Mouse (Mus musculus): ENCODE data around the gene Col25a1. TPM values are rescaled to one million over a fixed set of nuclear protein-coding genes. Genes with fewer than 3 reads are reported as not detected.
A peak's percentile ranks its signal among the peaks of the same experiment; 100 is the strongest.

The Col25a1 gene
- polyA plus RNA-seq, 1 experiment from 2014 or later, result 6.7 TPM

DNA sequence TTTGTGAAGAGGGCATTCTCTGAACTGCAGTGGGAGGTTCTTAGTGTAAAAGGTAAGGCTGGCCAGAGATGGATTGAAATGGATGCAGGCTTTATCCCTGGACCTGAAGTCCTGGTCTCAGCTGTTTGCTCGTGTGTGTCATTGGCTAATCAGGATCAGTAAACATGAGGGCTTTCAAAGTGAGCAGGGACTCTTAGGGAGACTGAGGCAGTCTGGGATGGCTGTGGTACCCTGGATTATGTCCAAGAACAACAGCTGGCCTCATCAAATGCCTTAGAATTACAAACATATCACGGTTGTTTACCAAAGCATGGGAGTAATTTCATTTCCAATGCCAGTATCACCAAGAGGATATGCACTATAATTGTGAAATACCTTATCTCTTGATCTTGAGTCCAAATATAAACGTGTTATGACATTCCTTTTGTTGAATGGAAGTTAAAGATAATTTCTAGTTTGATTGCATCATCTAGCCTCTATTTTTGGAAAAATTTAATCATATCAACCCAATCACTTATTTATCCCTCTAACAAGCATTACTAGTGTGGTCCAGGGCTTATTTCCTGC is 201.1 kb downstream of the Col25a1 start:
- Histone ChIP-seq H3K36me3 (no peaks in the 10 kb centered on the region), H3K4me3 (no peak overlapping the region), H3K27me3 (no peaks in the 10 kb centered on the region), H3K9me3 (no peaks in the 10 kb centered on the region), H3K4me2 (replicated peaks) (no peak overlapping the region), H3K27ac (replicated peaks) (no peak overlapping the region), H3K9ac (replicated peaks) (no peak overlapping the region), H3K4me1 (no peaks in the 10 kb centered on the region)
- 64% methylated on average over 3 of the region's 3 CpGs for WGBS
- no peak for ATAC-seq (ENCODE audit: low FRiP score, low read depth)

DNA sequence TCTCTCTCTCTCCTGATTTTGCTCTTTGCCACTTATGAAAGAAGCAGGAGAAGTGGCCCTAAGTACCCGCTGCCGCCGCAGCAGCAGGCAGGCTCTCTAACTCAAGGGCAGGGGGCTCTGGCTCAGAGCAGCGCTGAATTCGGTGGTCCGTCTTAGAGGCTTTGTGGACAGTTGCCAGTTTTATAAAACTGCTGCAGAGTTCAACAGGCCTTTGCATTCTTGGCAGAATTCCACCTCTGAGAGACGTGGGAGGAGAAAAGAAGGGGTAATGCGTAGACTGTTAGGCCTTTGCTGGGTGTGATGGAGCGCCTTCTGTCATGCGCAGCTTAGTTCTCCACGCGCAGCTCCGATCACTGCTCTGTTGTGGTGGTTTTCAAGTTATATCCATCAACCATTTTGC is 206.6 kb downstream of the Col25a1 start:
- Histone ChIP-seq H3K9me3 (no peaks in the 10 kb centered on the region), H3K27me3 (no peaks in the 10 kb centered on the region), H3K9ac (replicated peaks) (no peak overlapping the region), H3K27ac (replicated peaks) (no peak overlapping the region), H3K4me3 (no peak overlapping the region), H3K4me1 (no peaks in the 10 kb centered on the region), H3K36me3 (no peaks in the 10 kb centered on the region), H3K4me2 (replicated peaks) (0 out of 2 replicates have a peak overlapping the region, but pooled peaks have one; percentile 4)
- 58% methylated on average over 13 of the region's 13 CpGs for WGBS
- ATAC-seq (ENCODE audit: low FRiP score, low read depth), result peak; percentile 76

DNA sequence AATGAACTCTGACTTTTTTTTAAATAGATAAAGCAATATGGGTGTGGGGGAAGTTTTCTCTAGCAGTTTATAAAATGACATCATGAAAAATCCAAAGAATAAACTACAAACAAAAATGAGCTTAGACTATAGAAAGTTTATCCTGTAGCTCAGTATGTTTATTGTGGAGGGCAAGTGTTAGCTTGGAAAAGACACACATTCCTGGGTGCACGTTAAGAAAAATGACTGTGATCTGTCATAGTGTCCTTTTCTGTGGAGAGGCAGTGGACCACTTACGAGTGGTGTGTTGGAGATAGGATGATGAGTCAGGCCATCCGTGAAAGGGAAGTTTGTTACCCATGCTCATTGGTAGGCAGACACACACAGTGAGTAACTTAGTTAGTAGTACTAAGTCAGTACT is 207.1 kb downstream of the Col25a1 start:
- no peak for ATAC-seq (ENCODE audit: low FRiP score, low read depth)
- H3K9ac ChIP-seq (replicated peaks), result no peak overlapping the region
- no peaks in the 10 kb centered on the region for H3K36me3 ChIP-seq
- no peak overlapping the region for H3K4me2 ChIP-seq (replicated peaks)
- no peaks in the 10 kb centered on the region for H3K27me3 ChIP-seq
- WGBS, result 86% methylated on average over 3 of the region's 3 CpGs
- H3K9me3 ChIP-seq, result no peaks in the 10 kb centered on the region
- no peak overlapping the region for H3K4me3 ChIP-seq
- H3K4me1 ChIP-seq, result no peaks in the 10 kb centered on the region
- H3K27ac ChIP-seq (replicated peaks), result no peak overlapping the region

DNA sequence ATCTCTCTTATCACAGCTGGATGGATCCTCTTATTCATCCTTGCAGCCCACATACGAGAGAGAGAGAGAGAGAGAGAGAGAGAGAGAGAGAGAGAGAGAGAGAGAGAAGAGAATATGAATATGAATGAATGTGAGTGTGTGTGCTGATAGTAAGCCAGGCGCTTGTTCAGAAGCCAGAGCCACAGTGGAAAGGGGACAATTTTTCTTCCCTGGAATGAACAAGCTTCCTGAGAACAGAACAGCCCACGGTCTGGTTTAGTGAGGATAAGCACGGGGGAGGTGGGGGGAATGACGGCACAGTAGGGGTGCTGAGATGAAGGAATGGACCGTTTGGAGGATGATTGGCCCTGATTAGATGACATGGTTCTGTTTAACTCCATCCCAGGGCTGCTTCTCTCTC is 218.9 kb downstream of the Col25a1 start:
- ATAC-seq (ENCODE audit: low FRiP score, low read depth), result no peak
- no peaks in the 10 kb centered on the region for H3K27me3 ChIP-seq
- H3K27ac ChIP-seq (replicated peaks), result no peak overlapping the region
- H3K9me3 ChIP-seq, result no peaks in the 10 kb centered on the region
- WGBS, result 56% methylated on average over 6 of the region's 6 CpGs
- no peak overlapping the region for H3K9ac ChIP-seq (replicated peaks)
- H3K4me1 ChIP-seq, result no peaks in the 10 kb centered on the region
- H3K4me3 ChIP-seq, result no peak overlapping the region
- H3K4me2 ChIP-seq (replicated peaks), result no peak overlapping the region
- H3K36me3 ChIP-seq, result no peaks in the 10 kb centered on the region

DNA sequence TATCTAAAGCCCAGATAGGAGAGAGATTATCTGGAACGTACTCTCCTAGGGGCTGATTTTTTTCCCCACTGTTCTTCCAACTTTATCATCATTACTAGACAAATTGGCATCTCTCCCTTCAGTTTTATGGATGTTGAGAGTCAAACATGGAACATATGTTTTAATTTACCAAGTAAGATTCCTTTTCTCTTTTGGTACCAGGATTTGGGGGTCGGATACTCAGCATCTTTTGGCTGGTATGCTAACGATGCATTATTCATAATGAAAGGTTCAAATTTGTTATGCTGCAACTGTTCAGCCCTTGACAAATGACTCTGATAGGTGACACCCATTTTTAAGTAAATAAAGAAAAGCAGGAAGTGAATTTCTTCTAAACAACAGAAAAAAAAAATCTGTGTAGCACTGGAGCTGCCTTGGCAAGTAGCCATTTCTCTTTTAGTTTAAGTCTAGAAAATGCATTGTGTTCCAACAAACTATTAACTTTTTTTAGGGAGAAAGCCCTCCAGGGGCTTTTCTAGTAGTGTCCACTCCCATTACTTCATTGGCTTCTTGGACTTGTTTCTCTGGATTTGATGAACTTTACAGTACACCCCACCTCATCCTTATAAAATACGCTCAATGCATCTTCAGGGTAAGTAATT is 223.2 kb downstream of the Col25a1 start:
- no peaks in the 10 kb centered on the region for H3K9me3 ChIP-seq
- no peaks in the 10 kb centered on the region for H3K27me3 ChIP-seq
- H3K4me2 ChIP-seq (replicated peaks), result no peak overlapping the region
- H3K27ac ChIP-seq (replicated peaks), result no peak overlapping the region
- no peak overlapping the region for H3K4me3 ChIP-seq
- no peaks in the 10 kb centered on the region for H3K36me3 ChIP-seq
- WGBS, result 87% methylated on average over 4 of the region's 4 CpGs
- H3K4me1 ChIP-seq, result no peaks in the 10 kb centered on the region
- H3K9ac ChIP-seq (replicated peaks), result no peak overlapping the region
- no peak for ATAC-seq (ENCODE audit: low FRiP score, low read depth)

DNA sequence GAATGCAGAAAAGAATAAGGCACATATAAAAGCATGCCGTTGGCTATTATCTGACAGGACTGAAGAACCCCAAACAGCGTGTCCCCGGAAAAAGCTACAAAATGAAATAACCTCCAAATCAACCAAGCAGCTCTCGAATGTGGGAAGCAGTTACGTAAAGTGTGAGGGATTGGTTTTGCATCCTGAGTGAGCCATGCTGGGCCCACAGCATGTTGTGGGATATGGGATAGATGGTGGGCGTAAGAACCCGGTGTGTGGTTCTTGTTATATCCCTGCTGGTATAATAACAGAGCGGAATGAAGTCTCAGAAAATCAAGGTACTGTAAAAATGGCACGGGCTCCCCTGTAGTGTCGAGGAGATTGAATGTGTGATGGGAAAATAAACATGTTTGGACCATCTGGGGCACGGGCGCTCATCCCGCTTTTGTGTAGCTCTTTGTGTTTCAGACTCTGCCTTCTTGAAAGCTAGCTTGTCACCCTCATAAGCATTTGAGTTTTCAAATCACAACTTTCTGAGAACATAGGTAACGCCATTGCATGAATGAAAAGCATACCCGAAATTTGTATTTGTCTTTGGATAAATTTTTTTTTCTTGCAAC is 225.4 kb downstream of the Col25a1 start:
- Histone ChIP-seq H3K9me3 (no peaks in the 10 kb centered on the region), H3K4me2 (replicated peaks) (no peak overlapping the region), H3K4me3 (no peak overlapping the region), H3K27me3 (no peaks in the 10 kb centered on the region), H3K36me3 (no peaks in the 10 kb centered on the region), H3K27ac (replicated peaks) (no peak overlapping the region), H3K4me1 (peaks cover 5% of the 10 kb centered on the region; the same call in 1 of the 2 replicates), H3K9ac (replicated peaks) (no peak overlapping the region)
- ATAC-seq (ENCODE audit: low FRiP score, low read depth), result no peak
- 82% methylated on average over 15 of the region's 15 CpGs for WGBS

DNA sequence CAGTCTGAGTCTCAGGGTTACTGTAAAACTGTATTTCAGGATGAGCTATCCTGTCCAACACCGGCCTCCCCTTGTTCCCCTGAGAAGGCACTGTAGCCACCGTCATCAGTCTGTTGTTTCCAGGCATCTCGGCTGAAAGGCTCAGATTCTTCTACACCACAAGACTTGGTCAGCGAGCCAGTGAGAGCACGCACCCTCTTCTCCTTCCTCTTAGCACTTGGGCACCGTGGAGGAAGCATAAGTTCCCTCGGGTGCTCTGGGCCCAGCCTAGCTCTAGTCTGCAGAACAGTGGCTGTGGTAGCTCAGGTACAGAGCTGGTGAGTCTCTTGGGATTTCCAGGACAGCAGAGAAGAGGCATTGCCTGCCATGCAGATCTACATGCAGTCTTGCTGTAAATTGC is 229.5 kb downstream of the Col25a1 start:
- Histone ChIP-seq H3K36me3 (no peaks in the 10 kb centered on the region), H3K27me3 (no peaks in the 10 kb centered on the region), H3K27ac (replicated peaks) (no peak overlapping the region), H3K4me2 (replicated peaks) (no peak overlapping the region), H3K9me3 (no peaks in the 10 kb centered on the region), H3K4me1 (peaks cover 5% of the 10 kb centered on the region; the same call in 1 of the 2 replicates), H3K9ac (replicated peaks) (no peak overlapping the region), H3K4me3 (no peak overlapping the region)
- no peak for ATAC-seq (ENCODE audit: low FRiP score, low read depth)
- WGBS, result 87% methylated on average over 7 of the region's 7 CpGs

DNA sequence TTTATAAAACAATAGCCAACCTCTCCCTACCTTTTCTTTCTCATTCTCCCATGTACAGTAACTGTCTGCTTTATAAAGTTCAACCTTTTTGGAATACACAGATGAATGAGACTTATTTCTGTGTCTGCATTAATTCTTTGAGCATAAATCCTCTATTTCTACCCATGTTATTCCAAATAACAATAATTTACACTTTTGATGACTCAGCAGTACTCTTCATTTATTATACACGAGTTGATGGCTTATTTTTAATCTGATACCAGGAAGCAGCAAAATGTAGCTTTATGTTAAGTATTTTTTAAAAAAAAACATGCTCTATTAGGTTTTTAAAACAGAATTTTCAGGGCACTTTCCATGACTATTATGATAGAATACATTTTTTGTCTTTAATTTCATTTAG is 230.6 kb downstream of the Col25a1 start:
- H3K36me3 ChIP-seq, result no peaks in the 10 kb centered on the region
- WGBS, result 72% methylated on average over 1 of the region's 1 CpGs
- peaks cover 5% of the 10 kb centered on the region; the same call in 1 of the 2 replicates for H3K4me1 ChIP-seq
- no peak overlapping the region for H3K9ac ChIP-seq (replicated peaks)
- H3K9me3 ChIP-seq, result no peaks in the 10 kb centered on the region
- H3K27ac ChIP-seq (replicated peaks), result no peak overlapping the region
- H3K27me3 ChIP-seq, result no peaks in the 10 kb centered on the region
- no peak for ATAC-seq (ENCODE audit: low FRiP score, low read depth)
- H3K4me3 ChIP-seq, result no peak overlapping the region
- H3K4me2 ChIP-seq (replicated peaks), result no peak overlapping the region

DNA sequence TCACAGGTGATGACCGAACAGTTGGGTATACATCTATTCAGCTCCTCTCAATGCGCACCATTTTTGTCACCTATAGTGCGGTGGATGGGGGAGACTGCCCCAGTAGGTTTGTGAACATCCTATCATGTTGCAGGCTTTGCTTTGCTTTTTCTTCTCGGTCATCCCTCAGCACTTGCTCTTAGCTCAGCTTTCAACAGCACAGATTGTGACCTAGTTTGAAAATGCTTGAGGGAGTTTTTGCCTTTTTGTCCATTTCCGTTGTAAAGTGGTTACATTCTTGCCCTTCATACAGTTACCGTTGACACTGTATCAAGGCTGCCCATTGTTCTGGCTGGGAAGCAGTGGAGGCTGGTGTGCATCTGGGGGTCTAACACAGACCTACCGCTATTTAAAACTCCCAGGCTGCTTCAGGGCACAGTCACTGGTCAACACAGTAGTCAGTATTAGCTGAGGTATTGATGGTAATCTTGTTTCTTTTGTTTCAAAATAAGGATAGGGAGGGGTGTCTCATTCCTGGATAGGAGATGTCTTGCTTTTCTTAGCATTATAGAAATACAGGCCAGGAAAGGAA is 231.6 kb downstream of the Col25a1 start:
- Histone ChIP-seq H3K9me3 (no peaks in the 10 kb centered on the region), H3K36me3 (no peaks in the 10 kb centered on the region), H3K27me3 (no peaks in the 10 kb centered on the region), H3K9ac (replicated peaks) (no peak overlapping the region), H3K4me1 (peaks cover 5% of the 10 kb centered on the region; the same call in 1 of the 2 replicates), H3K27ac (replicated peaks) (no peak overlapping the region), H3K4me2 (replicated peaks) (no peak overlapping the region), H3K4me3 (no peak overlapping the region)
- WGBS, result 90% methylated on average over 7 of the region's 7 CpGs
- no peak for ATAC-seq (ENCODE audit: low FRiP score, low read depth)

DNA sequence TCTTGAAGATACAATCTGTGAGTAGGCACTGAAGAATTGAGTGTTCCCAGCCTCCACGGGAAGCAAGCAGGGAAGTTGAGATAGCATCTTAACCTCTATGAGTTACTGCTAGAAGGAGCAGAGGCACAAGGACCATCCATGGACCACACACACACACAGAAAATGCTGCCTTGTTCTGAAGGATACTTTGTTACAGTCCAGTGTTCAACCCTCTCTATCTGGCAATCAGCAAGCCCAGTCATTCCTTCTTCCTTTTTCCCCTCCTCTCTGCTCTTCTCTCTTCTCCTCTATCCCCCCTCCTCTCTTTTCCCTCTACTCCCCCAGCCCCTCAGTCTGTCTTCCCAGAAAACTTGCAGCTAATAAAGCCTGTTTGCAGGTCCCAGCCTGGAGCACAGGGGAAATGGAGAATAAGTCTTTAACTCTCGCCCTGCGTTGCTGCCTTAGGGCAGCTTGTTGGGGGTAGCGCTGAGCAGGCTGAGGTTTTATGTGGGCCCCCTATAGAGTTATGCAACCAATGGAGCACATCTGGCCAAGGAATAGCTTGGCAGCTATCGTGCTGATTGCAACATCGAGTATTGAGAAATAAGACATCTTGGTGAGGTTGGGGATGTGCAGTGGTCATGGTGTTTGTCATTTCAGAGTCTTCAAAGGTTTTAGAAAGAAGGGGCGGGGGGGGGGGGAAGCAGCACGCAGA is 235.8 kb downstream of the Col25a1 start:
- no peaks in the 10 kb centered on the region for H3K36me3 ChIP-seq
- 71% methylated on average over 8 of the region's 8 CpGs for WGBS
- H3K4me2 ChIP-seq (replicated peaks), result no peak overlapping the region
- no peak overlapping the region for H3K9ac ChIP-seq (replicated peaks)
- ATAC-seq (ENCODE audit: low FRiP score, low read depth), result no peak
- H3K4me3 ChIP-seq, result no peak overlapping the region
- H3K27me3 ChIP-seq, result no peaks in the 10 kb centered on the region
- H3K4me1 ChIP-seq, result peaks cover 8% of the 10 kb centered on the region; the same call in 1 of the 2 replicates
- H3K9me3 ChIP-seq, result no peaks in the 10 kb centered on the region
- H3K27ac ChIP-seq (replicated peaks), result no peak overlapping the region

DNA sequence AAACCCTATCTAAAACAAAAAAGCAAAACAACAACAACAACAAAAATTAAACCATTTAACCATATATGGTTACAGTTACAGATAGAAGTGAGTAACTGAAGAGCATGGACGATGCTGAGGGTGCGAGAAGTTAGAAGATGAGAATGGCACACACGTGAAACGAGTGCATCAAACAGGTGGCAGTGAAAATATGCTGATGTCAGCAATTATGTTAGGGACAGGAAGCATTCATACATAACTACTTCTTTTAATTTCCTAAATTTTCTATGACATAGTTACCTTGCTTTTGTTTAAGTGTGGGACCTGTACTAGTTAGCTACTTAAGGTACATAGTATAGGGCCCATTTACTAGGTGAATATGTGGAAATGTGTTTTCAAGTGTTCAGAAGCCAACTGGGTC is 237.1 kb downstream of the Col25a1 start:
- no peaks in the 10 kb centered on the region for H3K27me3 ChIP-seq
- ATAC-seq (ENCODE audit: low FRiP score, low read depth), result no peak
- peaks cover 8% of the 10 kb centered on the region; the same call in 1 of the 2 replicates for H3K4me1 ChIP-seq
- H3K4me2 ChIP-seq (replicated peaks), result no peak overlapping the region
- 91% methylated on average over 4 of the region's 4 CpGs for WGBS
- H3K9ac ChIP-seq (replicated peaks), result no peak overlapping the region
- H3K36me3 ChIP-seq, result no peaks in the 10 kb centered on the region
- H3K27ac ChIP-seq (replicated peaks), result no peak overlapping the region
- no peaks in the 10 kb centered on the region for H3K9me3 ChIP-seq
- no peak overlapping the region for H3K4me3 ChIP-seq

DNA sequence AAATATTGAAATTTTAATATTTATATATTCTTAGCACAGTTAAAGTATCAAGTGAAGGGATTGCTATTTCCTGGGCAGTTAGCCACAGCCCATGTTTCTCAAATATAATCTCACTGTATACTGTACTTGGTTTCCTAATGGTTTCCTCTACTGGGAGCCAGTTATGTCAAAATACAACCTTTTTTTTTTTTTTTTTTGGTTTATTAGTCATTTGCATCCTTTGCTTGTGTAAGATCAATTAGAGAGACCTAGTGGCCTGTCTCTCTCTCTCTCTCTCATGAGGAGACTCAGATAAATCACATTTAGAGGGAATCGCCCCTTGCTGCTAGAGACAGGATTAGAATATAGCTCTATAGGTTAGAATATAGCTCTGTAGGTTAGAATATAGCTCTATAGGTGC is 237.8 kb downstream of the Col25a1 start:
- WGBS, result 83% methylated on average over 1 of the region's 1 CpGs

More for the DNA sequence above, 237.8 kb downstream of the Col25a1 start:
- no peak overlapping the region for H3K27ac ChIP-seq (replicated peaks)
- no peaks in the 10 kb centered on the region for H3K9me3 ChIP-seq
- H3K27me3 ChIP-seq, result no peaks in the 10 kb centered on the region
- ATAC-seq (ENCODE audit: low FRiP score, low read depth), result no peak
- H3K4me2 ChIP-seq (replicated peaks), result no peak overlapping the region
- H3K9ac ChIP-seq (replicated peaks), result no peak overlapping the region
- H3K36me3 ChIP-seq, result no peaks in the 10 kb centered on the region
- H3K4me3 ChIP-seq, result no peak overlapping the region
- H3K4me1 ChIP-seq, result peaks cover 8% of the 10 kb centered on the region; the same call in 1 of the 2 replicates
